8 mouse cellular contexts compared by ENCODE assay signal in the genomic region with DNA sequence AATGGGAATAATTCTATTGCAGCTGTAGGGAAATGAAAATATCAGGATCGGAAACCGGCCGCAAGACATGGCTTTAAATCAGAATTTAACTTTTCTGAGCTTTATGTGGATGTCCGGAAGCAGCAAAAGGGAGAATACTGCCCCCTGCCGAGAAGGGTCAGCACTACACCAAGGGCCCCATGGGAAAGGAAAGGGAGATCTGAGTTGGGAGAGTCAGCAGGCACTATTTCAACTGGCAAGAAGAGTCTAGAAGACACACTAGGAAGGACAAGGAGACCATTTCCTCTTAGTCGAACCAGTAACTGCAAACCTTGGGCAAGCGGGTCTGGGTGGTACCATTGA. TPM values are rescaled to one million over a fixed set of nuclear protein-coding genes. Genes with fewer than 3 reads are reported as not detected.
DNase-seq lines count a peak whose midpoint lies in the region; ATAC-seq and TF ChIP-seq lines count a peak whose summit lies in the region.

No protein-coding gene starts in this region.

- H3K79me2 ChIP-seq in MEL (ENCODE audit: control insufficient read depth, insufficient read depth, low read length, poor library complexity): no peaks in the 10 kb centered on the region

- 4% methylated on average over 7 of the region's 7 CpGs for WGBS in hindbrain, embryonic 10.5 days
- WGBS in lung, embryonic 16.5 days: 2% methylated on average over 7 of the region's 7 CpGs

- DNase-seq in MEL (ENCODE audit: low read depth, low spot score): peak; percentile 45
- peak; percentile 89 for DNase-seq in cerebellum, adult 8-10 months
- peak; percentile 88 for DNase-seq in hindbrain, embryonic 10.5 days (ENCODE audit: low spot score)
- DNase-seq in layer of hippocampus, adult 9-10 months (ENCODE audit: low spot score): peak; percentile 88
- DNase-seq in ovary, adult 18-20 months (ENCODE audit: low spot score): peak; percentile 16
- peak; percentile 74 for DNase-seq in thymus, postnatal 0 days (ENCODE audit: low spot score)

- peak overlapping the region; percentile 99 for H3K4me2 ChIP-seq in lung, embryonic 16.5 days (ENCODE audit: low read depth, low read length)

- H3K4me1 ChIP-seq in MEL (ENCODE audit: control insufficient read depth in 1 of 2, insufficient read depth in 2 of 2, low read length in 2 of 2): peaks cover 2 to 22% of the 10 kb centered on the region in 2 experiments
- H3K4me1 ChIP-seq in hindbrain, embryonic 10.5 days (replicated peaks): peaks cover 14% of the 10 kb centered on the region
- peaks cover 10% of the 10 kb centered on the region for H3K4me1 ChIP-seq in lung, embryonic 16.5 days (replicated peaks; ENCODE audit: control insufficient read depth, insufficient read depth, low read length)

- TF ChIP-seq EP300 in MEL (IDR thresholded peaks at IDR 0.05; ENCODE audit: low read depth in 1 of 2, low read length in 2 of 2): no peak

- ATAC-seq in frontal cortex, adult (ENCODE audit: low TSS enrichment): peak; percentile 56
- peak; percentile 35 for ATAC-seq in lung, embryonic 16.5 days (ENCODE audit: low read depth)

- H3K27me3 ChIP-seq in MEL (ENCODE audit: control insufficient read depth in 1 of 2, insufficient read depth in 2 of 2, low read length in 2 of 2): peaks cover 0 to 1% of the 10 kb centered on the region in 2 experiments; a peak in 1 of 4 replicates
- peaks cover 32% of the 10 kb centered on the region for H3K27me3 ChIP-seq in hindbrain, embryonic 10.5 days (ENCODE audit: insufficient read depth, poor library complexity, severe bottlenecking)
- peaks cover 37% of the 10 kb centered on the region for H3K27me3 ChIP-seq in lung, embryonic 16.5 days (ENCODE audit: control insufficient read depth, insufficient read depth, low read depth, low read length)

- peak; percentile 70 to 72 (median 72) for TF ChIP-seq CTCF in MEL (IDR thresholded peaks at IDR 0.05 in 2 of 3, conservative IDR thresholded peaks at IDR 0.05 in 1 of 3; ENCODE audit: control insufficient read depth in 1 of 3, insufficient read depth in 1 of 3, low read depth in 2 of 3, low read length in 3 of 3, poor library complexity in 1 of 3, severe bottlenecking in 1 of 3)

- peaks cover 0 to 28% of the 10 kb centered on the region in 2 experiments; a peak in 2 of 4 replicates for H3K36me3 ChIP-seq in MEL (ENCODE audit: control insufficient read depth in 1 of 2, insufficient read depth in 2 of 2, low read length in 2 of 2)
- 0 out of 2 replicates have a peak, but pooled peaks cover 6% of the 10 kb centered on the region for H3K36me3 ChIP-seq in hindbrain, embryonic 10.5 days
- no peaks in the 10 kb centered on the region for H3K36me3 ChIP-seq in lung, embryonic 16.5 days (ENCODE audit: control insufficient read depth, insufficient read depth, low read length)

- H3K9ac ChIP-seq in MEL (ENCODE audit: control insufficient read depth, low read depth, low read length, poor library complexity, severe bottlenecking): no peak overlapping the region
- peak overlapping the region; percentile 64 for H3K9ac ChIP-seq in lung, embryonic 16.5 days (ENCODE audit: low read length)

- no peak overlapping the region for H3K27ac ChIP-seq in MEL (ENCODE audit: control insufficient read depth, low read depth, low read length)
- peak overlapping the region; percentile 92 for H3K27ac ChIP-seq in hindbrain, embryonic 10.5 days
- H3K27ac ChIP-seq in lung, embryonic 16.5 days (ENCODE audit: low read length): no peak overlapping the region

- H3K4me3 ChIP-seq in MEL (ENCODE audit: control insufficient read depth in 1 of 2, insufficient read depth in 1 of 2, low read depth in 2 of 2, low read length in 2 of 2): no peak overlapping the region
- peak overlapping the region; percentile 81 for H3K4me3 ChIP-seq in hindbrain, embryonic 10.5 days
- peak overlapping the region; percentile 64 for H3K4me3 ChIP-seq in lung, embryonic 16.5 days (ENCODE audit: low read length)

- TF ChIP-seq POLR2A in MEL (IDR thresholded peaks at IDR 0.05; ENCODE audit: control insufficient read depth in 1 of 2, insufficient read depth in 1 of 2, low read depth in 1 of 2, low read length in 2 of 2, poor library complexity in 1 of 2): no peak

- peak; percentile 48 for TF ChIP-seq RAD21 in MEL (IDR thresholded peaks at IDR 0.05; ENCODE audit: low read depth, low read length)

- H3K9me3 ChIP-seq in MEL (replicated peaks; ENCODE audit: insufficient read depth, low read length): no peaks in the 10 kb centered on the region
- no peaks in the 10 kb centered on the region for H3K9me3 ChIP-seq in hindbrain, embryonic 10.5 days
- no peaks in the 10 kb centered on the region for H3K9me3 ChIP-seq in lung, embryonic 16.5 days (ENCODE audit: control insufficient read depth, low read length)

TF ChIP-seq in MEL, 35 proteins besides CTCF, POLR2A, EP300 and RAD21:
- TF ChIP-seq BHLHE40 (IDR thresholded peaks at IDR 0.05; ENCODE audit: borderline replicate concordance, low read depth, low read length) (no peak), SMC3 (IDR thresholded peaks at IDR 0.05; ENCODE audit: low read depth, low read length) (peak; percentile 57)

RNA-seq across cellular contexts. Expression of a gene that starts 0.8 kb away (rescaled TPM):
- not detected in 2 replicates for total RNA-seq in MEL (2012; rRNA removed)
- under 1 TPM in 1 of 2 experiments, not detected in 1; 0.06 TPM for polyA plus RNA-seq in MEL (2012; ENCODE audit: insufficient read depth in 1 of 2, insufficient read length in 2 of 2, low read depth in 1 of 2, low replicate concordance in 2 of 2, missing spikeins in 1 of 2)
- 1.4 and 2.9 TPM in 2 replicates for polyA plus RNA-seq in hindbrain, embryonic 10.5 days (2016; fragmentation: Nextera tagmentation; extraction: Ambion mirVana)
- 0.10 and 0.16 TPM in 2 replicates for polyA plus RNA-seq in lung, embryonic 16.5 days (2015; fragmentation: Nextera tagmentation; extraction: Ambion mirVana)
- 0.07 TPM in 1 of 2 replicates, not detected in the other for polyA plus RNA-seq in thymus, postnatal 0 days (2015; fragmentation: Nextera tagmentation; extraction: Ambion mirVana)

RNA-seq across cellular contexts. Expression of a gene that starts 24.2 kb away (rescaled TPM):
- total RNA-seq in MEL (2012; rRNA removed): 7.0 and 7.5 TPM in 2 replicates
- polyA plus RNA-seq in MEL (2012; ENCODE audit: insufficient read depth in 1 of 2, insufficient read length in 2 of 2, low read depth in 1 of 2, low replicate concordance in 2 of 2, missing spikeins in 1 of 2): 10 to 100 TPM in 1 of 2 experiments, not detected in 1; 48.4 TPM
- 86.0 and 103 TPM in 2 replicates for polyA plus RNA-seq in hindbrain, embryonic 10.5 days (2016; fragmentation: Nextera tagmentation; extraction: Ambion mirVana)
- 188 and 203 TPM in 2 replicates for polyA plus RNA-seq in lung, embryonic 16.5 days (2015; fragmentation: Nextera tagmentation; extraction: Ambion mirVana)
- polyA plus RNA-seq in thymus, postnatal 0 days (2015; fragmentation: Nextera tagmentation; extraction: Ambion mirVana): 60.7 and 64.4 TPM in 2 replicates

RNA-seq across cellular contexts. Expression of a gene that starts 38.8 kb away (rescaled TPM):
- total RNA-seq in MEL (2012; rRNA removed): 0.04 and 0.10 TPM in 2 replicates
- polyA plus RNA-seq in MEL (2012; ENCODE audit: insufficient read depth in 1 of 2, insufficient read length in 2 of 2, low read depth in 1 of 2, low replicate concordance in 2 of 2, missing spikeins in 1 of 2): under 1 TPM in 1 of 2 experiments, not detected in 1; 0.22 TPM
- 0.94 and 1.1 TPM in 2 replicates for polyA plus RNA-seq in hindbrain, embryonic 10.5 days (2016; fragmentation: Nextera tagmentation; extraction: Ambion mirVana)
- polyA plus RNA-seq in lung, embryonic 16.5 days (2015; fragmentation: Nextera tagmentation; extraction: Ambion mirVana): 0.15 and 0.19 TPM in 2 replicates
- polyA plus RNA-seq in thymus, postnatal 0 days (2015; fragmentation: Nextera tagmentation; extraction: Ambion mirVana): 0.10 and 0.26 TPM in 2 replicates

RNA-seq across cellular contexts. Expression of a gene that starts 47.8 kb away (rescaled TPM):
- not detected in 2 replicates for total RNA-seq in MEL (2012; rRNA removed)
- polyA plus RNA-seq in MEL (2012; ENCODE audit: insufficient read depth in 1 of 2, insufficient read length in 2 of 2, low read depth in 1 of 2, low replicate concordance in 2 of 2, missing spikeins in 1 of 2): under 1 TPM in 1 of 2 experiments, not detected in 1; 0.04 TPM
- polyA plus RNA-seq in hindbrain, embryonic 10.5 days (2016; fragmentation: Nextera tagmentation; extraction: Ambion mirVana): 1.8 and 3.1 TPM in 2 replicates
- polyA plus RNA-seq in lung, embryonic 16.5 days (2015; fragmentation: Nextera tagmentation; extraction: Ambion mirVana): 18.5 and 18.8 TPM in 2 replicates
- 4.0 and 4.3 TPM in 2 replicates for polyA plus RNA-seq in thymus, postnatal 0 days (2015; fragmentation: Nextera tagmentation; extraction: Ambion mirVana)

Comparison
In these comparisons a context has a peak if more than half of its experiments do, and no peak if none do; other contexts are left out.
1. DNase-seq: peak in every context shown above with its lines; median percentile 89 in cerebellum, adult 8-10 months; 88 in hindbrain, embryonic 10.5 days; 88 in layer of hippocampus, adult 9-10 months; 74 in thymus, postnatal 0 days; 45 in MEL; 16 in ovary, adult 18-20 months.
2. H3K4me3 ChIP-seq: peak in hindbrain, embryonic 10.5 days (single experiment) and lung, embryonic 16.5 days (single experiment); none in MEL (0 of 2).